Mouse (Mus musculus): ENCODE data around the gene Sesn2. TPM values are rescaled to one million over a fixed set of nuclear protein-coding genes. Genes with fewer than 3 reads are reported as not detected.

Sesn2 gene
- polyA plus RNA-seq, 1 experiment, result 8.2 TPM

DNA sequence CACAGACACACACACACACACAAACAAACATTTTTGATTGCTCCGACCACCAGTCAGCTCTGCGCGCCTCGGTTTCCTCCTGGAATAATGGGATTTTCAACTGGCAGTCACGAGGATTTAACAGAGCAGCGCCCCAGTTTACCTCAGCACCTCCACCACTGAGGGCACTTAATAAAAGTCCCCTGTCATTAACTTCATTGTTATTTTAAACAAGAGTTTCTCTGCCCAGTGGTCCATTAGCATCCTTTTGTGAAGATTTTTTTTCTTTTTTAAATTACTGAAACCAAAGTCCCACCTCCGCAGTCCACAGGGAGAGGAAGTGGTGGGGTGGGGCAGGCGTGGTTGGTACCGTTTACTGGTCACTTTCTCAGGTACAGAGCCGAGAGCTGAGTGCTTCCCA, 4.5 kb downstream of the Sesn2 start:
- TF ChIP-seq CTCF (IDR thresholded peaks at IDR 0.05; ENCODE audit: extremely low read depth, insufficient read depth, low read length), result no peak
- TF ChIP-seq POLR2A (IDR thresholded peaks at IDR 0.05; ENCODE audit: extremely low read depth, insufficient read depth, low read length), result no peak
- Histone ChIP-seq H3K4me1 (ENCODE audit: control insufficient read depth, insufficient read depth, low read length) (no peaks in the 10 kb centered on the region), H3K4me3 (ENCODE audit: insufficient read depth, low read length) (no peak overlapping the region), H3K27ac (ENCODE audit: insufficient read depth, low read length) (no peak overlapping the region)

GRCm38 (mm10) chr4:132505034-132505738, 5.1 kb downstream of the Sesn2 start:
- H3K27ac ChIP-seq (ENCODE audit: insufficient read depth, low read length), result no peak overlapping the region
- no peak for TF ChIP-seq CTCF (IDR thresholded peaks at IDR 0.05; ENCODE audit: extremely low read depth, insufficient read depth, low read length)
- TF ChIP-seq POLR2A (IDR thresholded peaks at IDR 0.05; ENCODE audit: extremely low read depth, insufficient read depth, low read length), result no peak

DNA sequence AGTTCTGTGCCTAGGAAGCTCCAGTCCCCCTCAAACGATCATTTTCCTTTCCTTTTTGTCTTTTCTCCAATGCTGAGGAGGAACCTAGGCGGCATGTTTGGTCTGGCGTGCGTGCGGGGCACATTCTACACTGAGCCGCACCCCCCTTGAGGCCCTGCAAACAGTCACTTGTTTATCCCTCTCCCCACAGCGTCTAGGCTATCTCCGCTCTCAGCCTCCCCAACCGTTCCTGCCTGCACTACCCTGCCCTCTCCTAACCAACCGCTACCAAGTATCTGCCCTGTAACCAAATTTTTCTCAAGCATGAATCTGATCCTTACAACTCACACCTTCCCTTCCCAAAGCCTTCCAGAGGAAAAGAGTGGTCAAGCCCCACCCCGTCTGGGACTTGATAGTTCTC, 7.0 kb downstream of the Sesn2 start:
- TF ChIP-seq CTCF (IDR thresholded peaks at IDR 0.05; ENCODE audit: extremely low read depth, insufficient read depth, low read length), result no peak
- no peak for TF ChIP-seq POLR2A (IDR thresholded peaks at IDR 0.05; ENCODE audit: extremely low read depth, insufficient read depth, low read length)
- H3K27ac ChIP-seq (ENCODE audit: insufficient read depth, low read length), result no peak overlapping the region
- H3K4me1 ChIP-seq (ENCODE audit: control insufficient read depth, insufficient read depth, low read length), result no peaks in the 10 kb centered on the region
- H3K4me3 ChIP-seq (ENCODE audit: insufficient read depth, low read length), result no peak overlapping the region

More at GRCm38 (mm10) chr4:132505034-132505738, 5.1 kb downstream of the Sesn2 start:
- H3K4me3 ChIP-seq (ENCODE audit: insufficient read depth, low read length), result no peak overlapping the region
- H3K4me1 ChIP-seq (ENCODE audit: control insufficient read depth, insufficient read depth, low read length), result no peaks in the 10 kb centered on the region

DNA sequence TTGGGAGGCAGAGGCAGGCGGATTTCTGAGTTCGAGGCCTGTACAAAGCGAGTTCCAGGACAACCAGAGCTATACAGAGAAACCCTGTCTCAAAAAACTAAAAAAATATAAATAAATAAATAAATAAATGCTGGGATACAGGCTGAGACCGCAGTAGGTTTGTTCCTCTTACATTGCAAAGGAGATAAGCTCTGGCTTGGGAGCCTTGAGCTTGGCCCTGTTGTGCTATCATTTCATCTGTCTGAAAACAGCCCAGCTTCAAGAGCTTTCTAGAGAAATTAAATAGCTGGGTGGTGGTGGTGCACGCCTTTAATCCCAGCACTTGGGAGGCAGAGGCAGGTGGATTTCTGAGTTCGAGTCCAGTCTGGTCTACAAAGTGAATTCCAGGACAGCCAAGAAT, 8.7 kb downstream of the Sesn2 start:
- no peak for TF ChIP-seq POLR2A (IDR thresholded peaks at IDR 0.05; ENCODE audit: extremely low read depth, insufficient read depth, low read length)
- no peak for TF ChIP-seq CTCF (IDR thresholded peaks at IDR 0.05; ENCODE audit: extremely low read depth, insufficient read depth, low read length)
- Histone ChIP-seq H3K4me3 (ENCODE audit: insufficient read depth, low read length) (no peak overlapping the region), H3K27ac (ENCODE audit: insufficient read depth, low read length) (no peak overlapping the region), H3K4me1 (ENCODE audit: control insufficient read depth, insufficient read depth, low read length) (no peaks in the 10 kb centered on the region)

GRCm38 (mm10) chr4:132494271-132494918, 15.9 kb downstream of the Sesn2 start:
- TF ChIP-seq POLR2A (IDR thresholded peaks at IDR 0.05; ENCODE audit: extremely low read depth, insufficient read depth, low read length) (no peak), CTCF (IDR thresholded peaks at IDR 0.05; ENCODE audit: extremely low read depth, insufficient read depth, low read length) (no peak)
- H3K27ac ChIP-seq (ENCODE audit: insufficient read depth, low read length), result no peak overlapping the region
- H3K4me3 ChIP-seq (ENCODE audit: insufficient read depth, low read length), result no peak overlapping the region
- H3K4me1 ChIP-seq (ENCODE audit: control insufficient read depth, insufficient read depth, low read length), result no peaks in the 10 kb centered on the region

GRCm38 (mm10) chr4:132492178-132493060, 17.9 kb downstream of the Sesn2 start:
- Histone ChIP-seq H3K4me3 (ENCODE audit: insufficient read depth, low read length) (no peak overlapping the region), H3K4me1 (ENCODE audit: control insufficient read depth, insufficient read depth, low read length) (no peaks in the 10 kb centered on the region), H3K27ac (ENCODE audit: insufficient read depth, low read length) (no peak overlapping the region)
- TF ChIP-seq POLR2A (IDR thresholded peaks at IDR 0.05; ENCODE audit: extremely low read depth, insufficient read depth, low read length), result no peak
- TF ChIP-seq CTCF (IDR thresholded peaks at IDR 0.05; ENCODE audit: extremely low read depth, insufficient read depth, low read length), result no peak

DNA sequence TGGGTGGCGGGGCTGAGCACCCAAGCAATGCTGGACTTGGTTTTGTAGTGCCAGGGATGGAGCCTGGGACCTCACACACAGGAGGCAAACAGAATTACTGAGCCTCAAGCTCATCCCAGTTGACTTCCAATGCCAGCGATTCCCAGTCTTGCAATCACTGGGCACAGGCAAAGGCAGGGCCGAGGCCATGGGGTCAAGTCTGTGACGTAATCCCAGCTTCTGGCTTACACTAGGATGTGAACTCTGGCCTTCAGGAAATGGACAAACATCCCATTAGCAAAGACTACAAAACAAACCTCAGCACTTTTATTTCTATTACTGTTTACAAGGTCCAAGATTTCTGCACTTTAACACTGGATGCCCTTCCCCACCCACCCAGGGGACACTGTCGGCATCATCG, 18.6 kb downstream of the Sesn2 start:
- no peak overlapping the region for H3K4me3 ChIP-seq (ENCODE audit: insufficient read depth, low read length)
- no peak overlapping the region for H3K27ac ChIP-seq (ENCODE audit: insufficient read depth, low read length)
- no peaks in the 10 kb centered on the region for H3K4me1 ChIP-seq (ENCODE audit: control insufficient read depth, insufficient read depth, low read length)
- TF ChIP-seq CTCF (IDR thresholded peaks at IDR 0.05; ENCODE audit: extremely low read depth, insufficient read depth, low read length), result no peak
- no peak for TF ChIP-seq POLR2A (IDR thresholded peaks at IDR 0.05; ENCODE audit: extremely low read depth, insufficient read depth, low read length)

GRCm38 (mm10) chr4:132491057-132491456, 19.2 kb downstream of the Sesn2 start:
- H3K27ac ChIP-seq (ENCODE audit: insufficient read depth, low read length), result no peak overlapping the region
- no peak for TF ChIP-seq CTCF (IDR thresholded peaks at IDR 0.05; ENCODE audit: extremely low read depth, insufficient read depth, low read length)
- no peak for TF ChIP-seq POLR2A (IDR thresholded peaks at IDR 0.05; ENCODE audit: extremely low read depth, insufficient read depth, low read length)
- no peak overlapping the region for H3K4me3 ChIP-seq (ENCODE audit: insufficient read depth, low read length)
- H3K4me1 ChIP-seq (ENCODE audit: control insufficient read depth, insufficient read depth, low read length), result no peaks in the 10 kb centered on the region

DNA sequence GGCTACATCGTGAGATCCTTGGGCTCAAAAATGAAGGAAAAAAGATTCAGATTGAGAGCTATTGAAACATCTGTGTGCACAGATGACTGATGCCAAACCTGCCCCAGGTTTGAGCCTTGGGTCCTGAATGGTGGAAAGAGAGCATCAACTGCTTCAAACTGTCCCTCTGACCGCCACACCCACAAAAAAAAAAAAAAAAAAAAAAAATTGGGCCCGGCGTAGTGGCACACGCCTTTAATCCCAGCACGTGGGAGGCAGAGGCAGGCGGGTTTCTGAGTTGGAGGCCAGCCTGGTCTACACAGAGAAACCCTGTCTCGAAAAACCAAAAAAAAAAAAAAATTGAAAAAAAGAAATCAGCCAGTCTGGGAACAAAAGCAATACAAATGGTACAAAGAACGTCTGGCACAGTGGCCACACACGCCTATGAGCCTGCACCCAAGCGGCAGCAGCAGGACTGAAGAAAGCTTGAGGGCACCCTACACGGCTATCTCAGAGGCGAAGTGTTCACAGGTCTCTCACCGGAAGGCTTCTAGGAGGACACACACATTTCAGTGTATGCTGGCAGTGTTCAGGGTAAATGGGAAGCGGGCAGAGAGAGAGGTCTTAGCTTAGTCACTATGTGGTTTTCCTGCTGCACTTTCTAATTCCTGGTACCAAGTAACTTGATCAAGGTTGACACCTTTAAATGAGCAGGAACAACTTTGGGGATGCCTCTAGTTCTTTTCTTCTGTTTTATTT, 19.9 kb downstream of the Sesn2 start:
- Histone ChIP-seq H3K27ac (ENCODE audit: insufficient read depth, low read length) (no peak overlapping the region), H3K4me3 (ENCODE audit: insufficient read depth, low read length) (no peak overlapping the region), H3K4me1 (ENCODE audit: control insufficient read depth, insufficient read depth, low read length) (no peaks in the 10 kb centered on the region)
- TF ChIP-seq CTCF (IDR thresholded peaks at IDR 0.05; ENCODE audit: extremely low read depth, insufficient read depth, low read length) (no peak), POLR2A (IDR thresholded peaks at IDR 0.05; ENCODE audit: extremely low read depth, insufficient read depth, low read length) (no peak)

Data from cortical plate, adult 2 months (tissue).